Mouse (Mus musculus): Measurements from ENCODE around the gene Vmp1. TPM values are rescaled to one million over a fixed set of nuclear protein-coding genes. Genes with fewer than 3 reads are reported as not detected.

Vmp1 gene
- 246 TPM for polyA plus RNA-seq (2015; fragmentation: Illumina TruSeq; extraction: RNeasy Lipid Tissue Mini Kit (QIAGEN cat#74804); ENCODE audit: low read depth, low replicate concordance)

GRCm38 (mm10) chr11:86683395-86684125 is at the start of gene Vmp1, which contains the start of gene Ptrh2:
Gene Vmp1, minus strand, starts transcription at chr11:86683836.
Gene Ptrh2, plus strand, starts transcription at chr11:86683985.

DNA sequence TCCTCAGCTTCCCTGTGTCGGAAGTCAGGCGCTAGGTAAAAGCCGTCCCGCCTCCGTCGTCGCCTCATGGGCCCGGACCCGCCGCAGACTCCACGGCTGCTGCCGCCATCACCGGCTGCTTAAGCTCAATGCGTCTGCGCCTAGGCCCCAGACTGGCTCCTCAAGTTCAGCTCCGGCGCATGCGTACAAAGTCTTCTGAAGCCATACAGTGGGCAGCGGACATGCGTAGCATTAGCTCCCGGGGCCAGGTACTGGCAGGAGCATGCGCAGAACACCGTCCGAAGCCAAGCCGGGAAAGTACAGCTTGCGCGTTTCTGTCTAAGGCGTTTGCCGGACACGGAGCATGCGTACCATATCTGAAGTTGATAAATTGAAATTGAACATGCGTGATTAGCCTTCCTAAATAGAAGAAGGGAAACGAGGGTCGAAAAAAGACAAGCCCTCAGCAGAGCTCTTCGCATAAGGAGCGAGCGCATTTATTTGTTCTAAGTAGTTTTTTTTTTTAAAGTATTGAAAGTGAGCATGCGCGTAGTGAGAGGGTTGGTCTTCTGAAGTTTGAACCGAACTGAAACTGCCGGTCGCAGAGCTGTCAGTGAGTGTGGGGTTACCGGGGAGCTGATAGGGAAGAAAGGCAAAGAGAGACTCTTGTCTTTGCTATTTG is 138.9 kb downstream of the Vmp1 start, which contains the start of the genes Rps6kb1 and Tubd1:
Gene Rps6kb1, minus strand, starts transcription at position 167 of the 661 bp plus-strand sequence.
Gene Tubd1, plus strand, starts transcription at position 353 of the 661 bp plus-strand sequence.

Other genes starting within 250 kb of the Vmp1 start
- 19.1 TPM for gene Rnft1, start 199.2 kb downstream of the Vmp1 start, polyA plus RNA-seq (2015; fragmentation: Illumina TruSeq; extraction: RNeasy Lipid Tissue Mini Kit (QIAGEN cat#74804); ENCODE audit: low read depth, low replicate concordance)
- 30.5 TPM for gene Rps6kb1, start 139.0 kb downstream of the Vmp1 start, polyA plus RNA-seq (2015; fragmentation: Illumina TruSeq; extraction: RNeasy Lipid Tissue Mini Kit (QIAGEN cat#74804); ENCODE audit: low read depth, low replicate concordance)
- gene Tubd1, start 138.8 kb downstream of the Vmp1 start, polyA plus RNA-seq (2015; fragmentation: Illumina TruSeq; extraction: RNeasy Lipid Tissue Mini Kit (QIAGEN cat#74804); ENCODE audit: low read depth, low replicate concordance) = 7.0 TPM
- gene Ptrh2, start 149 bp upstream of the Vmp1 start, polyA plus RNA-seq (2015; fragmentation: Illumina TruSeq; extraction: RNeasy Lipid Tissue Mini Kit (QIAGEN cat#74804); ENCODE audit: low read depth, low replicate concordance) = 12.9 TPM
- gene Cltc, start 73.7 kb upstream of the Vmp1 start, polyA plus RNA-seq (2015; fragmentation: Illumina TruSeq; extraction: RNeasy Lipid Tissue Mini Kit (QIAGEN cat#74804); ENCODE audit: low read depth, low replicate concordance) = 355 TPM
- 19.6 TPM for gene Dhx40, start 123.9 kb upstream of the Vmp1 start, polyA plus RNA-seq (2015; fragmentation: Illumina TruSeq; extraction: RNeasy Lipid Tissue Mini Kit (QIAGEN cat#74804); ENCODE audit: low read depth, low replicate concordance)

Data from brain, adult 10 weeks (tissue).